Mouse (Mus musculus): ENCODE data around the gene Tekt4.

GRCm38 (mm10) chr17:25468301-25468700 lies 13.9 kb downstream of the Tekt4 start:
- TF ChIP-seq CTCF (IDR thresholded peaks at IDR 0.05; ENCODE audit: low read depth) (no peak), EP300 (IDR thresholded peaks at IDR 0.05; ENCODE audit: low read depth) (no peak)
